Mouse (Mus musculus) small intestine, adult 2 months (tissue): ENCODE data around the gene Cnpy3. TPM values are rescaled to one million over a fixed set of nuclear protein-coding genes. Genes with fewer than 3 reads are reported as not detected.

Experiments
- H3K27ac ChIP-seq: fragments of 200-500 bp; 2 replicates; pipeline ENCODE4 v1.5.1; 2012; ENCODE audit warnings: low read depth, low read length, control low read depth, inconsistent platforms; ENCODE audit not compliant: insufficient read depth
- H3K27me3 ChIP-seq: fragments of 200-500 bp; 2 replicates; pipeline ENCODE4 v1.6.1; 2012; ENCODE audit warnings: mild to moderate bottlenecking, moderate library complexity, low read length, inconsistent platforms; ENCODE audit not compliant: control insufficient read depth, insufficient read depth
- H3K36me3 ChIP-seq: fragments of 200-500 bp; 2 replicates; pipeline ENCODE4 v1.6.1; 2012; ENCODE audit warnings: mild to moderate bottlenecking, low read length, control low read depth, inconsistent platforms; ENCODE audit not compliant: control insufficient read depth, insufficient read depth
- H3K4me1 ChIP-seq: fragments of 200-500 bp; 2 replicates; pipeline ENCODE4 v1.6.1; 2012; ENCODE audit warnings: low read length, inconsistent platforms, mixed read lengths; ENCODE audit not compliant: control insufficient read depth, insufficient read depth, insufficient read length
- H3K4me3 ChIP-seq: fragments of 200-500 bp; 2 replicates; pipeline ENCODE4 v1.5.1; 2012; ENCODE audit warnings: low read depth, mild to moderate bottlenecking, control low read depth, inconsistent platforms, low read length, moderate library complexity
- CTCF ChIP-seq: fragments of 200-500 bp; IDR thresholded peaks from 2 replicates; pipeline ENCODE4 v1.5.1; 2012; ENCODE audit warnings: low read depth, mild to moderate bottlenecking, control low read depth, inconsistent platforms, low read length, moderate library complexity, mixed read lengths; ENCODE audit not compliant: insufficient replicate concordance, insufficient read length; ENCODE audit errors: extremely low read depth
- POLR2A ChIP-seq: fragments of 200-500 bp; IDR thresholded peaks from 2 replicates; pipeline ENCODE4 v1.6.1; 2012; ENCODE audit warnings: low read depth, mild to moderate bottlenecking, control low read depth, inconsistent platforms, low read length, moderate library complexity
- WGBS: fragments of 180-500 bp; shearing (Covaris S2); methylation state at CpG from one replicate; pipeline ENCODE4 v1.1.7; 2018; 5-methylcytosine and 5-hydroxymethylcytosine counted together
- polyA plus RNA-seq: library from polyadenylated mRNA; depleted of rRNA; stranded (reverse); fragments of >200 nt; gene quantifications from 2 replicates; pipeline ENCODE4 v1.2.3, GENCODE M21; 2012

The Cnpy3 gene
- polyA plus RNA-seq, 1 experiment, result 23.7 TPM

GRCm38 (mm10) chr17:46728496-46728895 lies 23.5 kb downstream of the Cnpy3 start:
- WGBS, result 34% methylated on average over 11 of the region's 11 CpGs
- Histone ChIP-seq H3K36me3 (peaks cover 8% of the 10 kb centered on the region), H3K27ac (no peak overlapping the region), H3K4me3 (peak overlapping the region; percentile 54), H3K27me3 (no peaks in the 10 kb centered on the region), H3K4me1 (peaks cover 7% of the 10 kb centered on the region)
- TF ChIP-seq POLR2A (no peak), CTCF (no peak)

GRCm38 (mm10) chr17:46728021-46728420 lies 24.0 kb downstream of the Cnpy3 start:
- H3K4me3 ChIP-seq, result no peak overlapping the region
- peak; percentile 39; the same call in 1 of the 2 replicates for TF ChIP-seq CTCF
- no peak for TF ChIP-seq POLR2A
- no peak overlapping the region for H3K27ac ChIP-seq
- no peaks in the 10 kb centered on the region for H3K27me3 ChIP-seq
- WGBS, result 52% methylated on average over 6 of the region's 6 CpGs
- peaks cover 10% of the 10 kb centered on the region for H3K36me3 ChIP-seq
- peaks cover 7% of the 10 kb centered on the region for H3K4me1 ChIP-seq

GRCm38 (mm10) chr17:46727271-46727670 lies 24.7 kb downstream of the Cnpy3 start:
- H3K36me3 ChIP-seq, result peaks cover 14% of the 10 kb centered on the region
- WGBS, result 88% methylated on average over 11 of the region's 11 CpGs
- no peaks in the 10 kb centered on the region for H3K27me3 ChIP-seq
- peaks cover 7% of the 10 kb centered on the region for H3K4me1 ChIP-seq
- TF ChIP-seq POLR2A (no peak), CTCF (no peak)
- no peak overlapping the region for H3K27ac ChIP-seq
- no peak overlapping the region for H3K4me3 ChIP-seq

- 89% methylated on average over 26 of the region's 26 CpGs for WGBS
- H3K4me1 ChIP-seq, result peaks cover 7% of the 10 kb centered on the region
- no peak overlapping the region for H3K4me3 ChIP-seq
- no peak for TF ChIP-seq POLR2A
- TF ChIP-seq CTCF, result no peak
- H3K27ac ChIP-seq, result no peak overlapping the region
- peaks cover 22% of the 10 kb centered on the region for H3K36me3 ChIP-seq
- H3K27me3 ChIP-seq, result no peaks in the 10 kb centered on the region
These were observed 26.0 kb downstream of the Cnpy3 start for GRCm38 (mm10) chr17:46725731-46726645.

GRCm38 (mm10) chr17:46725273-46725672 lies 26.7 kb downstream of the Cnpy3 start:
- TF ChIP-seq POLR2A, result no peak
- TF ChIP-seq CTCF, result peak; percentile 43; the same call in 1 of the 2 replicates
- no peak overlapping the region for H3K27ac ChIP-seq
- WGBS, result 79% methylated on average over 9 of the region's 9 CpGs
- peaks cover 7% of the 10 kb centered on the region for H3K4me1 ChIP-seq
- H3K36me3 ChIP-seq, result peaks cover 23% of the 10 kb centered on the region
- H3K27me3 ChIP-seq, result no peaks in the 10 kb centered on the region
- H3K4me3 ChIP-seq, result no peak overlapping the region

GRCm38 (mm10) chr17:46724477-46725084 lies 27.4 kb downstream of the Cnpy3 start:
- 85% methylated on average over 18 of the region's 20 CpGs for WGBS
- TF ChIP-seq CTCF (no peak), POLR2A (no peak)
- no peak overlapping the region for H3K27ac ChIP-seq
- no peak overlapping the region for H3K4me3 ChIP-seq
- no peaks in the 10 kb centered on the region for H3K27me3 ChIP-seq
- peaks cover 27% of the 10 kb centered on the region for H3K36me3 ChIP-seq
- H3K4me1 ChIP-seq, result peaks cover 7% of the 10 kb centered on the region

GRCm38 (mm10) chr17:46721077-46721476 lies 30.9 kb downstream of the Cnpy3 start:
- Histone ChIP-seq H3K27ac (no peak overlapping the region), H3K36me3 (peaks cover 33% of the 10 kb centered on the region), H3K27me3 (no peaks in the 10 kb centered on the region), H3K4me1 (no peaks in the 10 kb centered on the region), H3K4me3 (no peak overlapping the region)
- WGBS, result 95% methylated on average over 7 of the region's 7 CpGs
- TF ChIP-seq CTCF, result no peak
- TF ChIP-seq POLR2A, result no peak
